Mouse (Mus musculus) hindbrain, embryonic 15.5 days (tissue): ENCODE measurements around the gene Ddb2. TPM values are rescaled to one million over a fixed set of nuclear protein-coding genes. Genes with fewer than 3 reads are reported as not detected.
"Not testable (repeated sequence)": the region's sequence is repeated elsewhere in the genome, so short reads cannot be mapped to it uniquely, and the experiment has no call there.

Experiments used
- ATAC-seq: fragments of 200-750 bp; cut with Nextera tagmentation; 2 replicates; pipeline ENCODE4 v1.8.0; 2017; ENCODE audit warnings: low read depth, moderate number of reproducible peaks, moderate TSS enrichment; ENCODE audit not compliant: low FRiP score
- H3K27ac ChIP-seq: fragments of 300-500 bp; sonication (generic); replicated peaks from 2 replicates; pipeline ENCODE4 v1.5.1; 2015; ENCODE audit warnings: mild to moderate bottlenecking, inconsistent platforms
- H3K27me3 ChIP-seq: fragments of 300-500 bp; sonication (generic); 2 replicates; pipeline ENCODE4 v1.6.1; 2015; ENCODE audit warnings: control low read depth, inconsistent platforms
- H3K36me3 ChIP-seq: fragments of 300-500 bp; sonication (generic); 2 replicates; pipeline ENCODE4 v1.6.1; 2015; ENCODE audit warnings: control low read depth, inconsistent platforms
- H3K4me1 ChIP-seq: fragments of 300-500 bp; sonication (generic); replicated peaks from 2 replicates; pipeline ENCODE4 v1.6.1; 2015; ENCODE audit warnings: control low read depth, inconsistent platforms
- H3K4me2 ChIP-seq: fragments of 300-500 bp; sonication (generic); 2 replicates; pipeline ENCODE4 v1.6.1; 2015; ENCODE audit warnings: moderate library complexity, mild to moderate bottlenecking, inconsistent platforms
- H3K4me3 ChIP-seq: fragments of 300-500 bp; sonication (generic); 2 replicates; pipeline ENCODE4 v1.5.1; 2015; ENCODE audit warnings: mild to moderate bottlenecking, inconsistent platforms
- H3K9ac ChIP-seq: fragments of 300-500 bp; sonication (generic); 2 replicates; pipeline ENCODE4 v1.6.1; 2015; ENCODE audit warnings: inconsistent platforms
- H3K9me3 ChIP-seq: fragments of 300-500 bp; sonication (generic); 2 replicates; pipeline ENCODE4 v1.6.1; 2016; ENCODE audit warnings: control low read depth, inconsistent platforms
- WGBS: fragments of 180-500 bp; shearing (Covaris S2); methylation state at CpG from one replicate; pipeline ENCODE4 v1.1.7; 2015; 5-methylcytosine and 5-hydroxymethylcytosine counted together
- polyA plus RNA-seq: library from polyadenylated mRNA; unstranded; fragments of >200 nt; fragmentation: Nextera tagmentation; extraction: Ambion mirVana; gene quantifications from 2 replicates; pipeline ENCODE4 v1.2.1, GENCODE M21; 2015

The Ddb2 gene
- polyA plus RNA-seq, 1 experiment from 2014 or later = 16.6 TPM

DNA sequence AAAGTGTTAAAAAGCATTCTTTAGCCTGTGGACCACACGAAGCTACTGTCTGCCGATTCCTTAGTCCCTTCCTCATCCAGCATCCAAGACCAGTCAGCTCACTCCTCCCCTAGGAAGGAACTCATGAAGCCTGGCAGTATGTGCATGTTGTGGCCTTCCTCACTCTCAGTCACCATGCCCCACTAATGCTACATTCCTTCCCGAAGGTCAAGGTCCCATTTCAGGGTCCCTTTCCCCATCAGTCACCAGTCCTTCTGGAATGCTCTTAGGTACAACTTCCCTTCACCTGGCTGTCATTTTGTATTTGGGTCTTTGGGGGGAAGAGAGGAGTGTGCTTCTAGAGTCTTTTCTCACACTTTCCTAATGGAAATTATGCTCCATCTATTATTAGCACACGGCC is 15.2 kb upstream of the Ddb2 start:
- ATAC-seq = no peak
- no peak overlapping the region for H3K4me3 ChIP-seq
- no peaks in the 10 kb centered on the region for H3K9me3 ChIP-seq
- H3K9ac ChIP-seq = no peak overlapping the region
- no peaks in the 10 kb centered on the region for H3K36me3 ChIP-seq
- peaks cover 15% of the 10 kb centered on the region for H3K27me3 ChIP-seq
- H3K4me2 ChIP-seq = no peak overlapping the region
- H3K27ac ChIP-seq = no peak overlapping the region
- WGBS = 73% methylated on average over 4 of the region's 4 CpGs
- H3K4me1 ChIP-seq = peaks cover 22% of the 10 kb centered on the region

DNA sequence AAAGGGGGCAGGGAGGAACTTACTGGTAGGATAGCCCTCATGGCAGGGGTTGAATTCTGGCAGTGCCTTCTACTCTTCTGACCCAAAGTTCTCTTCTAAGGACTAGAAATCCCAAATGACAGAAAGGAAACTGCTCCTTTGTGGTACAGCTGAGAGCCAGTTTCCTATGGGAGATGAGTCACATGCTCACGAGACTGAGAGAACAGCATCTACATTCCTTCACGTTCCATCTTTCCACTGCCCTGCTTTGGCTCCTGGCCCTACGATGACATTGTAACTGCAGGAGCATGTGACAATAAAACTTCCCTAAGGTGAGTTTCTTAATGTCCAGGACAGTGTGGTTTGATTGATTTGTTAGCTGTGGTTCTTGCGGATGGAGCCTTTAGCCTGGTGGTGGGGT is 11.6 kb upstream of the Ddb2 start:
- no peaks in the 10 kb centered on the region for H3K4me1 ChIP-seq
- no peaks in the 10 kb centered on the region for H3K36me3 ChIP-seq
- WGBS = 88% methylated on average over 4 of the region's 4 CpGs
- H3K27ac ChIP-seq = no peak overlapping the region
- H3K4me3 ChIP-seq = no peak overlapping the region
- H3K9me3 ChIP-seq = no peaks in the 10 kb centered on the region
- H3K4me2 ChIP-seq = no peak overlapping the region
- no peak overlapping the region for H3K9ac ChIP-seq
- no peak for ATAC-seq
- no peaks in the 10 kb centered on the region for H3K27me3 ChIP-seq

DNA sequence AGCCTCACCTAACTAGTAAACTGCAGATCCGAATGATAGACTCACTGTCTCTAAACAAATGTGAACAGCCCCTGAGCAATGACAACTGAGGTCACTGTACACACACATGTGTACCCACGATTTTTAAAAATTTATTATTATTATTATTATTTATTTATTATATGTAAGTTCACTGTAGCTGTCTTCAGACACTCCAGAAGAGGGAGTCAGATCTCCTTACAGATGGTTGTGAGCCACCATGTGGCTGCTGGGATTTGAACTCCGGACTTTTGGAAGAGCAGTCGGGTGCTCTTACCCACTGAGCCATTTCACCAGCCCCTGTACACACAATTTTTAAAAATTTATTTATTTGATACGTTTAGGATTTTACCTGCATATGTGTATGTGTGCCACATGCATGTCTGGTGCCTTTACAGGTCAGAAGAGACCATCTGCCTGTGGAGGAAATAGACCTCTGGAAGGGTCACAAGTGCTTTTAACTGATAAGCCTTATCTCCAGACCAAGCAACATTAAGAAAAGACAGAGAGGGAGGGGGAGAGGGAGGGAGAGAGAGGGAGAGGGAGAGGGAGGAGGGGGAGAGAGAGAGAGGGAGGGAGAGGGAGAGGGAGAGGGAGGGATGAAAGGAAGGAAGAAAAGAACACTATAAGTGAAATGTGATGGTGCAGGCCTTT is 7.9 kb upstream of the Ddb2 start:
- H3K9ac ChIP-seq = no peak overlapping the region
- H3K4me1 ChIP-seq = no peaks in the 10 kb centered on the region
- no peaks in the 10 kb centered on the region for H3K36me3 ChIP-seq
- no peaks in the 10 kb centered on the region for H3K27me3 ChIP-seq
- H3K9me3 ChIP-seq = no peaks in the 10 kb centered on the region
- H3K4me2 ChIP-seq = no peak overlapping the region
- WGBS = 84% methylated on average over 5 of the region's 5 CpGs
- H3K27ac ChIP-seq = no peak overlapping the region
- no peak overlapping the region for H3K4me3 ChIP-seq
- ATAC-seq = no peak

DNA sequence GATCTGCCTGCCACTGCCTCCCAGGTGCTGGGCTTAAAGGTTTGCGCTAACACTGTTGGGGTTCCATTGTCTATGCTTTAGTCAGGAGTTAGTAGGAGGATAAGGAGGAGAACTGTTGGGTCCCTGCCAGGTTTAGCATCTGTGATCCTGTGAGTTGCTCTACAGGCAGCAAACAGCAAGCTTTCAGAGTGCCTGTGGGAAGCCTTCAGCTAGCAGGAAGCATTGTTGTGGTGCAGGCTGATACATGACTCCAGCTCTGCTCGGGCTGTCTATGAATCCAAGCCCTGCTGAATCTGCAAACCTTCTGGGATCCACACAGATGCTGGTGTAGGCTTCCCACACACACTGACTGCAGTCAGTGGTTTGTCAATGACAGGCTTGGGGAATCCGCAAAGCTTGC is 6.6 kb upstream of the Ddb2 start:
- Histone ChIP-seq H3K36me3 (no peaks in the 10 kb centered on the region), H3K4me2 (no peak overlapping the region), H3K9ac (no peak overlapping the region), H3K27me3 (no peaks in the 10 kb centered on the region), H3K27ac (no peak overlapping the region), H3K4me3 (no peak overlapping the region), H3K4me1 (no peaks in the 10 kb centered on the region), H3K9me3 (no peaks in the 10 kb centered on the region)
- 49% methylated on average over 3 of the region's 3 CpGs for WGBS
- ATAC-seq = no peak

DNA sequence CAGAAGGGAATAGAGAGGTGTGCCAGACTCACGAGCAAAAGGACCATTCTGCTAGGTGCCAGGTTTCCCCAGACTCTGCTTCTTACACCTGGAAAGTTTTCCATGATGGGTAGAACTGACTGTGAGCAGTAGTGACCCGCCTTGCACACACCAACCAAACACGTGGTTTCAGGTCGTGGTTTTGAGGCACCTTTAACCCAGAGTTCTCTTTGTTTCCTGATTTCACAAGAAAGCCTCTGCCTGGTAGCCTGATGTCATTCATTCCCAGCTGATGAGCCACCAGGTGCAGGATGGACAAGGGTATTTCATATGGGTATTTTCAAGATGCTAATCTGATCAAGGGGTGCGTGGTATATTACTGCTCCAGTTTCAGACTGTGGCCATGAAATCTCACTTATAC is 5.8 kb upstream of the Ddb2 start:
- Histone ChIP-seq H3K36me3 (no peaks in the 10 kb centered on the region), H3K4me3 (no peak overlapping the region), H3K27me3 (no peaks in the 10 kb centered on the region), H3K4me2 (no peak overlapping the region), H3K9me3 (no peaks in the 10 kb centered on the region), H3K27ac (no peak overlapping the region), H3K9ac (no peak overlapping the region), H3K4me1 (peaks cover 4% of the 10 kb centered on the region)
- 69% methylated on average over 5 of the region's 5 CpGs for WGBS
- no peak for ATAC-seq

DNA sequence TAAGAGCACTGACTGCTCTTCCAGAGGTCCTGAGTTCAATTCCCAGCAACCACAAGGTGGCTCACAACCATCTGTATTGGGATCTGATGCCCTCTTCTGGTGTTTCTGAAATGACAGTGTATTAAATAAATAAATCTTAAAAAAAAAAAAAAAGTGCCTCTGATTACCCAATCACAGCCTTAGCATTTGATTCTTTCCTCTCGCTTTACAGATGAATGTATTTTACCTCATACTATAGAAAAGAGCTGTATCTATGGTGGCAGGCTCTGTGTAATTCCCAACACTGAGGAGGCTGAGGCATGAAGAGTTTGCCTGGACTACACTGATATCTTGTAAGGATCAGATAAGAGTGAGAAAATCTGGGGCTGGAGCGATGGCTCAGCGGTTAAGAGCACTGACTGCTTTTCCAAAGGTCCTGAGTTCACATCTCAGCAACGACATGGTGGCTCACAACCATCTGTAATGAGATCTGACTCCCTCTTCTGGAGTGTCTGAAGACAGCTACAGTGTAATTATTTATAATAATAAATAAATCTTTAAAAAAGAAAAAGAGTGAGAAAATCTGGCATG is 814 bp upstream of the Ddb2 start:
- Histone ChIP-seq H3K4me2 (peak overlapping the region; percentile 71), H3K9ac (peak overlapping the region; percentile 36), H3K4me1 (peaks cover 10% of the 10 kb centered on the region), H3K4me3 (peak overlapping the region; percentile 53), H3K27ac (peak overlapping the region; percentile 77)
- H3K36me3 ChIP-seq, H3K27me3 ChIP-seq, H3K9me3 ChIP-seq: not testable (repeated sequence)
- ATAC-seq = peak; percentile 63; the same call in 1 of the 2 replicates
- WGBS = 16% methylated on average over 4 of the region's 4 CpGs

DNA sequence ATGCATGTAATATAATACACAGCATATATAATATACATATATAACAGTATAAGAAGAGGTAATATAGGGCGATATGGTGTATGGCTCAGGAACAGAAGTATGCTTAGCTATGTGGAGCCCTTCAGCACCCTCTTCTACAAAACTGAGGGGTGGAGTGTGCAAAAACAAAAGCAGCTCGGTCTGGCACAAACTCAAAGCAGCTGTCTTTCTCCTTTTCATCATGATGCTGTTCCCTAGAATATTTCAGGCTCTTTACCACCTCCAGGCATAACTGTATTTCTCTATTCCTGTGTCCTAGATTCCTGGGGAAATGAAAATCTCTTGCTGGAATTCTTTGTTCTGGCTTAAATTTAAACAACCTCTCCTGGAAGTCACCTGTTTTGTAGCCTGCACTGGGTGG is 7.0 kb downstream of the Ddb2 start:
- Histone ChIP-seq H3K27ac (no peak overlapping the region), H3K36me3 (0 out of 2 replicates have a peak, but pooled peaks cover 4% of the 10 kb centered on the region), H3K4me1 (no peaks in the 10 kb centered on the region), H3K9me3 (no peaks in the 10 kb centered on the region), H3K9ac (no peak overlapping the region), H3K4me2 (no peak overlapping the region), H3K27me3 (no peaks in the 10 kb centered on the region), H3K4me3 (no peak overlapping the region)
- ATAC-seq = no peak
- WGBS = 80% methylated on average over 2 of the region's 2 CpGs

DNA sequence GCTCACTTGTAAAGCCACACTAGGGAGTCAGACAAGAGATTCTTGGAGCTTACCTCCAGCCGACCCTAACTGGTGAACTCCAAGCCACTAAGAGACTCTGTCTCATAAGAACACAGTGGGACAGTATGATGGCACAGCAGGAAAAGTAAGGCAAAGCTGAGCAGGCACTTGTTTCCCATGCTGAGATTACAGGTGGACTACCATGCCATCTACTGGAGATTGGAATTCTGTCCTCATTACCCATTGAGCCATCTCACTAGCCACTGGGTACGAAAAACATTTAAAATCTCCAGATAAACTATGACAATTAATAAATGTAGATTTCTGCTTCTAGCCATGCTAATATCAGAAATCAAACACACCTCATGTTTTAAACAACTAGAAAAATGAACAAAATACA is 13.2 kb downstream of the Ddb2 start:
- 86% methylated on average over 2 of the region's 2 CpGs for WGBS

DNA sequence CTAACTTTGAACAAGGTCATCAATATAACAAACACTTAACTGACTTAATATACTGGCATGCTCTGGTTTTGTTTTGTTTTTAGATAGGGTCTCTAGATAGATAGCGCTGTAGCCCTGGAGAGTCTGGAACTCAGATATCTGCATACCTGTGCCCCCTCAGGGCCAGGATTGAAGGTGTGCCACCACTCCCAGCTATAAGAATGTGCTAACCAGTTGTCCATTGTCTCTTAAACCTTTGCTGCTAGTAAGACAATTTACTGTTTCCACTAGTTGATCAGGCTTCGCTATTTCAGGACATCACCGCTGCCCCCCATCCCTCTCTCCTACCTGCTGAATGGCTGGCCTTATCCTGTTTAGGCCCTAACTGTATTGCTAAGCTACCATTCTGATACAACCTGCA is 16.3 kb downstream of the Ddb2 start:
- ATAC-seq = no peak
- Histone ChIP-seq H3K4me3 (no peak overlapping the region), H3K4me2 (no peak overlapping the region), H3K36me3 (no peaks in the 10 kb centered on the region), H3K9ac (no peak overlapping the region), H3K27ac (no peak overlapping the region), H3K4me1 (no peaks in the 10 kb centered on the region), H3K27me3 (no peaks in the 10 kb centered on the region), H3K9me3 (no peaks in the 10 kb centered on the region)
- 98% methylated on average over 3 of the region's 3 CpGs for WGBS

More for the DNA sequence above, 13.2 kb downstream of the Ddb2 start:
- Histone ChIP-seq H3K9ac (no peak overlapping the region), H3K27ac (no peak overlapping the region), H3K4me2 (no peak overlapping the region), H3K27me3 (no peaks in the 10 kb centered on the region), H3K4me3 (no peak overlapping the region), H3K36me3 (0 out of 2 replicates have a peak, but pooled peaks cover 3% of the 10 kb centered on the region), H3K4me1 (no peaks in the 10 kb centered on the region), H3K9me3 (no peaks in the 10 kb centered on the region)
- ATAC-seq = no peak

DNA sequence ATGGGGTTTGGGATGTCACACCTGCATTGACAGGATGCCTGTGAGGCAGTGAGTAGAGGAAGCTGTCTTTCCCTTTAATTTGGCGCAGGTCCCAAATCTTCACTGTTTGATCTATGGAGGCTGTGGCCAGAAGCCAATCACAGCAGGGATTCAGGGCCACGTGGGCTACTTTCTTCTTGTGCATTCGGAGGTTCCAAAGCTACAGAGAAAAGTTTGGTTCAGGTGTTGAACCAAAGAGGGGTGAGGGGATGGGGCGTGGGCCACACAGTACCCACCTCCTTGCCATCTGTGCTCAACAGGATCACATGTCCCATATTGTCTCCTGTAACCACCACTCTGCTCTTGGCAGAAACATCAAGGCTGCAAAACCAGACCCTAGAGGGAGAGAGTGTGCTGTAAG is 19.8 kb downstream of the Ddb2 start:
- H3K27ac ChIP-seq = no peak overlapping the region
- no peak overlapping the region for H3K4me3 ChIP-seq
- H3K9ac ChIP-seq = no peak overlapping the region
- peaks cover 25% of the 10 kb centered on the region for H3K36me3 ChIP-seq
- no peaks in the 10 kb centered on the region for H3K4me1 ChIP-seq
- no peaks in the 10 kb centered on the region for H3K27me3 ChIP-seq
- 58% methylated on average over 4 of the region's 4 CpGs for WGBS
- ATAC-seq = peak; percentile 34; the same call in 1 of the 2 replicates
- no peaks in the 10 kb centered on the region for H3K9me3 ChIP-seq
- no peak overlapping the region for H3K4me2 ChIP-seq

DNA sequence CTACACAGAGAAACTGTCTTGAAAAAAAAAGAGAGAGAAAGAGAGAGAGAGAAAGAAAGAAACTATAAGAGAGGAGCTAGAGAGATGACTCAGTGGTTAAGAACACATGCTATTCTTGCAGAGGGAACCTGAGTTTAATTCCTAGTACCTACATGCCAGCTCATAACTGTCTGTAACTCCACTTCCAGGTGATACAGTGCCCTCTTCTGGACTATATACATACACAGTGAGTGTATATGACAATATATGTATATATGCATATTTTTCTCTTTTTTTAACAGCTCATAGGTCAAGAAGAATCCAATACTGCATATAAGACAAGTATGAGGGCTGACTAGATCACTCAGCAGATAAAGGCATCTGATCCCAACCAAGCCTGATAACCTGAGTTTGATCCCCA is 23.5 kb downstream of the Ddb2 start:
- Histone ChIP-seq H3K9ac (no peak overlapping the region), H3K9me3 (no peaks in the 10 kb centered on the region), H3K4me2 (no peak overlapping the region), H3K27ac (no peak overlapping the region), H3K27me3 (no peaks in the 10 kb centered on the region), H3K4me3 (no peak overlapping the region), H3K4me1 (no peaks in the 10 kb centered on the region), H3K36me3 (peaks cover 57% of the 10 kb centered on the region)
- no peak for ATAC-seq

DNA sequence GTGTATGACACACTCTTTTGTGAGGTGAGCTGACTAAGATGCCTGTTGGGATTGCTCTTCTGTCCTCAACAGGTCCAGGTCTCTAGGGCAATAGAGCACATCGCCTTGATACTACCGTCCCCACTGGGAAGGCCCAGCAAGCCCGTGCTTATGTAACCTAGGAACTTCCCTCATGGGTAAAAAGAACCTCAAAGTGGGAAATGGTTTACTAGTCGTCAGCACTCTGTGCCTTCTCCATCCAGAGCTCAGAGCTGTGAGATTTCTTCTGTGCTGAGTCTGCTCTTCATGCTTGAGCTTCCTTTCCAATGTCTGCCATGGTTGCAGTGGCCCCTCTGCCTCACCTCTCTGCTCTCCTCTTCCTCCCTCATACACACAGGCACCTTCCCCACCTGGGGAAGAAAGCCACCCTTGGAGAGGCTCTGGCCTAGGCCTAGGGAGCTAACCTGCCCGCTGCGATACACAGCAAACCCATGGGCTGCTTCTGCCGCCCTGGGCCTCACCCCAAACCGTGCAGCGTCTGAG is 30.5 kb downstream of the Ddb2 start:
- Histone ChIP-seq H3K9me3 (no peaks in the 10 kb centered on the region), H3K9ac (no peak overlapping the region), H3K4me2 (no peak overlapping the region), H3K4me3 (no peak overlapping the region), H3K4me1 (peaks cover 29% of the 10 kb centered on the region), H3K27me3 (no peaks in the 10 kb centered on the region), H3K27ac (no peak overlapping the region), H3K36me3 (peaks cover 58% of the 10 kb centered on the region)
- ATAC-seq = no peak
- 93% methylated on average over 9 of the region's 9 CpGs for WGBS
